Mouse (Mus musculus): ENCODE measurements at regions not wholly inside any gene's neighbourhood (a gene's known extent, or its start where the extent isn't known, plus 50 kb on each side); places are given as distances from the start of the nearest gene placed in this dataset.

DNA sequence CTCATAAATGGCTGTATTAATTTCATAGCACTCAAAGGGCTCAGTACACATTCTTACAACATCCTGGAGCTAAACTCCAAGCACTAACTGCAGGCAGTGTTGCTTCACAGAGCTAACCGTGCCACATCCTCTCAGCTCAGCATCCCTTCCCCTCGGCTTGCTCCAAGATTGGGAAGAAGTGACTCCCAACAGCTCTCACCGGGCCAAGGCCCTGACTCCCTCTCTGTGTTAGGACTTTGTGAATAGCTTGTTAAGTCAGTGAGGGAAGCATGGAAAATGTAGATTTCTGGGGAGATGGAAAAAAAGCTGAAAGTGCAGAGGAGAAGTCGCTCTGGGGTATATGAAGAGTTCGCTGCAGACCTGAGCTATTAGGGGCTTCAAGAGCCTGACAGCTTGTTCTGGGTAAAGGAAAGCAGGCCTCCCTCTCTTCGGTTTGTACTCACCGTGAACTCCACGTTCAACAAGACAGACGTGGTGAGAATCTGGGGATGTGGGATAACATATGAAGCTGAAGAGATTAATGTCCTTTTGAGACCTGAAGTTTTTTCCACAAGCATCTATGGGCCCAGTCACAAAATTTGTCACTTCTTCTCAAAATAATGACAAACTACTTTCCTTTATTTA lies 213.5 kb upstream of the Sfrp2 start:
- Histone ChIP-seq H3K27ac (ENCODE audit: insufficient read depth, low read length) (no peak overlapping the region), H3K4me3 (ENCODE audit: insufficient read depth, low read length) (no peak overlapping the region), H3K4me1 (ENCODE audit: control insufficient read depth, insufficient read depth, low read length) (no peaks in the 10 kb centered on the region)
- TF ChIP-seq CTCF (IDR thresholded peaks at IDR 0.05; ENCODE audit: borderline replicate concordance, insufficient read depth, low read length) (no peak), POLR2A (IDR thresholded peaks at IDR 0.05; ENCODE audit: low read depth, low read length) (no peak)

DNA sequence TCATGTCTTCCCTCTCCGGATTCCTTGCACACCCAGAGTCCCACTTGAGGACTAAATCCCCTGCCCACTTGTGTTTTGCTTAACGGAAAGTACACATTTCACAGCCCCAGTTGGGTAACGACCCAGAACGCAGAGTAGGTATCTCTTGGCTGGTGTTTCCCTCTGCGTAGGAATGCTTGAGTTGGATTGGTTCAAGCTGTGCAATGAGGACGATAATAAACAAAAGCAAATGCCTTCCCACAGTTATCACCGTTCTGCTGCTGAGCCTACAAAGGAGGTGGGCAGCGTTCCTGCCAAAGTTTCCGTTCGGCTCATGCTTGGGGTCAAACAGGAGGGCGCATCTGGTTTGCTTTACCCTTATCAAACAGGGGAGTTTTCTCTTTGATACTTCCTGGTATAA lies 212.3 kb upstream of the Sfrp2 start:
- Histone ChIP-seq H3K4me3 (ENCODE audit: insufficient read depth, low read length) (no peak overlapping the region), H3K4me1 (ENCODE audit: control insufficient read depth, insufficient read depth, low read length) (no peaks in the 10 kb centered on the region), H3K27ac (ENCODE audit: insufficient read depth, low read length) (no peak overlapping the region)
- no peak for TF ChIP-seq POLR2A (IDR thresholded peaks at IDR 0.05; ENCODE audit: low read depth, low read length)
- TF ChIP-seq CTCF (IDR thresholded peaks at IDR 0.05; ENCODE audit: borderline replicate concordance, insufficient read depth, low read length) = no peak

DNA sequence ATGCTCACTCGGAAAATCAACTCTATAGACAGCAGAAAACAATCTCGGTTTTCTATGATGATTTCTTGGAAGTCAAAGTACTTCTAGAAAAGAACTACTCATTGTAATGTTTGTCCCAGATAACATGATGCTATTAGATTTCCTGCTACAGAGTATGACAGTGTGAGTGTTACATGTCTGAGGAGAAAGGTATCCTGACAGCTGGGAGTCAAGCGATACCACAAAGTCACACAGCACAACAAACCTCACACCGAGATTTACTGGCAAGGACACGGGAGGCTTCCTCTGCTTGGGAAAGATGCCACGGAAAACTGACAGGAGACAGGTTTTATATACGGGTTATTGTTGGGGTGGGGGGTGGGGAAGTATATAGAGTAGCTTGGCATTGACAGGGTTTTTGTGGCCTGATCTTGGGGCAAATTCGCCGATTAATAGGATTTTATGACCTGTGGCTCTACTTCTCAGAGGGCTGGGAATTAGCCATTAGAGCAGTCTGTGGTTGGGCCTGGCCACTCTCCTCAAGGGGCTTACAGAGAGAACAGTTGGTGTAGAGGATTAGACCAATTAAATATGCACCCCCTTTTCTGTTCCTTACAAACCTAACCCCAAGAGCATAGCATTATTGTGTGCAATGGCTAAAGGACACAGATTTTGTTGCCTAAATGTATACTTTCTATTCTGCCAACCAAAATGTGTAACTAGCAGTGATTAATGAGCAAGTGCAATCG lies 209.2 kb upstream of the Sfrp2 start:
- Histone ChIP-seq H3K4me1 (ENCODE audit: control insufficient read depth, insufficient read depth, low read length) (no peaks in the 10 kb centered on the region), H3K4me3 (ENCODE audit: insufficient read depth, low read length) (no peak overlapping the region), H3K27ac (ENCODE audit: insufficient read depth, low read length) (no peak overlapping the region)
- TF ChIP-seq CTCF (IDR thresholded peaks at IDR 0.05; ENCODE audit: borderline replicate concordance, insufficient read depth, low read length) (no peak), POLR2A (IDR thresholded peaks at IDR 0.05; ENCODE audit: low read depth, low read length) (no peak)

- Histone ChIP-seq H3K4me3 (ENCODE audit: insufficient read depth, low read length) (no peak overlapping the region), H3K4me1 (ENCODE audit: control insufficient read depth, insufficient read depth, low read length) (no peaks in the 10 kb centered on the region), H3K27ac (ENCODE audit: insufficient read depth, low read length) (no peak overlapping the region)
- no peak for TF ChIP-seq POLR2A (IDR thresholded peaks at IDR 0.05; ENCODE audit: low read depth, low read length)
- no peak for TF ChIP-seq CTCF (IDR thresholded peaks at IDR 0.05; ENCODE audit: borderline replicate concordance, insufficient read depth, low read length)
These were observed 204.1 kb upstream of the Sfrp2 start for GRCm38 (mm10) chr3:83562026-83562425.

DNA sequence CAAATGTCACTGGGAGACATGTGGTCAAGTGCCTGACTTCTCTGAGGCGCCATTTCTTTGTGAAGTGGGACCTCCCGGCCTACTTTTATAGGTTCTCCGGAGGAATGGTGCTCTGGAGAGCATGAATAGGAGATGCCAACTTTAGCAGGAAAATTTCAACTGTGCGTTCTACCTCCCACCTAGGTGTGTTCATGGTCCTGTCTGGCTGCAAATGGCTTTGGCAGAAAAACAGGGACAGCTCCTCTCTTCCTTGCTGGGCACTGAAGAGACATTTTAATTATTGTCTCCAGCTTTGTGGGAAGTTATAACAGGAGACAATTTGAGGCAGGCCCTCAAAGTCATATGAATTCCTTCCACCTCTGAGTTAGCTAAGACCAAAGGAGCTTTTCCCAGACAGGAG lies 190.6 kb upstream of the Sfrp2 start:
- Histone ChIP-seq H3K4me1 (ENCODE audit: control insufficient read depth, insufficient read depth, low read length) (no peaks in the 10 kb centered on the region), H3K27ac (ENCODE audit: insufficient read depth, low read length) (no peak overlapping the region), H3K4me3 (ENCODE audit: insufficient read depth, low read length) (no peak overlapping the region)
- no peak for TF ChIP-seq CTCF (IDR thresholded peaks at IDR 0.05; ENCODE audit: borderline replicate concordance, insufficient read depth, low read length)

- TF ChIP-seq POLR2A (IDR thresholded peaks at IDR 0.05; ENCODE audit: low read depth, low read length) = no peak
- TF ChIP-seq CTCF (IDR thresholded peaks at IDR 0.05; ENCODE audit: borderline replicate concordance, insufficient read depth, low read length) = no peak
- no peak overlapping the region for H3K27ac ChIP-seq (ENCODE audit: insufficient read depth, low read length)
- no peaks in the 10 kb centered on the region for H3K4me1 ChIP-seq (ENCODE audit: control insufficient read depth, insufficient read depth, low read length)
- H3K4me3 ChIP-seq (ENCODE audit: insufficient read depth, low read length) = no peak overlapping the region
These were observed 190.0 kb upstream of the Sfrp2 start for GRCm38 (mm10) chr3:83576155-83576554.

GRCm38 (mm10) chr3:83580766-83581165 lies 185.4 kb upstream of the Sfrp2 start:
- Histone ChIP-seq H3K4me3 (ENCODE audit: insufficient read depth, low read length) (no peak overlapping the region), H3K4me1 (ENCODE audit: control insufficient read depth, insufficient read depth, low read length) (no peaks in the 10 kb centered on the region), H3K27ac (ENCODE audit: insufficient read depth, low read length) (no peak overlapping the region)
- TF ChIP-seq POLR2A (IDR thresholded peaks at IDR 0.05; ENCODE audit: low read depth, low read length) (no peak), CTCF (IDR thresholded peaks at IDR 0.05; ENCODE audit: borderline replicate concordance, insufficient read depth, low read length) (no peak)

GRCm38 (mm10) chr3:83582256-83582655 lies 183.9 kb upstream of the Sfrp2 start:
- TF ChIP-seq CTCF (IDR thresholded peaks at IDR 0.05; ENCODE audit: borderline replicate concordance, insufficient read depth, low read length) (no peak), POLR2A (IDR thresholded peaks at IDR 0.05; ENCODE audit: low read depth, low read length) (no peak)
- H3K4me3 ChIP-seq (ENCODE audit: insufficient read depth, low read length) = no peak overlapping the region

GRCm38 (mm10) chr3:83583071-83583672 lies 182.9 kb upstream of the Sfrp2 start:
- no peak overlapping the region for H3K27ac ChIP-seq (ENCODE audit: insufficient read depth, low read length)
- no peak overlapping the region for H3K4me3 ChIP-seq (ENCODE audit: insufficient read depth, low read length)
- no peaks in the 10 kb centered on the region for H3K4me1 ChIP-seq (ENCODE audit: control insufficient read depth, insufficient read depth, low read length)
- no peak for TF ChIP-seq POLR2A (IDR thresholded peaks at IDR 0.05; ENCODE audit: low read depth, low read length)
- TF ChIP-seq CTCF (IDR thresholded peaks at IDR 0.05; ENCODE audit: borderline replicate concordance, insufficient read depth, low read length) = no peak

More at GRCm38 (mm10) chr3:83582256-83582655, 183.9 kb upstream of the Sfrp2 start:
- no peak overlapping the region for H3K27ac ChIP-seq (ENCODE audit: insufficient read depth, low read length)
- H3K4me1 ChIP-seq (ENCODE audit: control insufficient read depth, insufficient read depth, low read length) = no peaks in the 10 kb centered on the region

DNA sequence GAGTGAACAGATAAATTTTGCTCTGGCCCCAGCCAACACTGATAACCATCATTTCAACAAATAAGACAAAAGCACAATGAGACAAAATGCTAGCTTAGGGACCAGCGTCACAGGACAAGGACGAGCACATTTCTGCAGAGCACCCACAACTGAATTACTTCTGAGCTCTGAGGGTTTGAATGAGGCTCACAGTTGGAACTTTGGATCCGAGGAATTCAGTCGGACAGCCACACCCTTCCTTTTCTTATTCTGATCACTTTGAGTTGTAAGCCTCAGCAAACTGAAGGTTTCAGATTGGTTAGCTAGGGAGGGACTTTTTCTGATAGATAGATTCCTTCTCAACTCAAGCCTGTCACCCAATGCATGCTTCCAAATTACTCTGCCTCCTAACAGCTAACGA lies 180.0 kb upstream of the Sfrp2 start:
- Histone ChIP-seq H3K4me3 (ENCODE audit: insufficient read depth, low read length) (no peak overlapping the region), H3K27ac (ENCODE audit: insufficient read depth, low read length) (no peak overlapping the region), H3K4me1 (ENCODE audit: control insufficient read depth, insufficient read depth, low read length) (no peaks in the 10 kb centered on the region)
- TF ChIP-seq CTCF (IDR thresholded peaks at IDR 0.05; ENCODE audit: borderline replicate concordance, insufficient read depth, low read length) = no peak
- TF ChIP-seq POLR2A (IDR thresholded peaks at IDR 0.05; ENCODE audit: low read depth, low read length) = no peak
